Mouse (Mus musculus): ENCODE measurements around the gene Mtap. TPM values are rescaled to one million over a fixed set of nuclear protein-coding genes. Genes with fewer than 3 reads are reported as not detected.

Gene Mtap
- total and polyA plus RNA-seq, 2 experiments from 2014 or later = 7.6 to 15.1 TPM

DNA sequence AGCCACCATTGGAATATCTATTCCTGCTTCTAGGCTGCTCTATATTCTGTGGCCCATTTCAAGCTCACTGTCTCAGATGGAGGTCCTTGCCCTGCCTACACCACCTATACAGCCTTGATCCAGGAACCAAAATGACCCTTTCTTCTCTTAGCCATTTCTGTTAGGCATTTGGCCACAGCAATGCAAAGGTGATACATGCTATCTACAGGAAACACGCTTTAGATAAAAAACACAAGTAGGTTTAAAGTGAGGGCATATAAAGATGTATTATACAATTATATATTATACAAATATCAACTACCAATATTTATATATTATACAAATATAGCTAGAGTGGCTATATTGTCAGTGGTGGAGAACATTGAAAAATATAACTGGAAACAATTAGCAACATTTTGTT, 63.9 kb downstream of the Mtap start:
- TF ChIP-seq CTCF (IDR thresholded peaks at IDR 0.05) = no peak
- no peaks in the 10 kb centered on the region for H3K4me1 ChIP-seq (ENCODE audit: insufficient read depth, low read length)
- H3K9me3 ChIP-seq (ENCODE audit: low read length) = no peaks in the 10 kb centered on the region
- no peaks in the 10 kb centered on the region for H3K36me3 ChIP-seq (ENCODE audit: insufficient read depth, low read length)
- H3K4me3 ChIP-seq (ENCODE audit: low read depth, low read length) = no peak overlapping the region
- ATAC-seq (ENCODE audit: low FRiP score) = no peak
- no peak overlapping the region for H3K4me2 ChIP-seq (ENCODE audit: low read depth, low read length, poor library complexity, severe bottlenecking)
- no peak overlapping the region for H3K9ac ChIP-seq (replicated peaks; ENCODE audit: low read length, poor library complexity, severe bottlenecking)
- WGBS = 94% methylated on average over 1 of the region's 1 CpGs
- no peak overlapping the region for H3K27ac ChIP-seq (ENCODE audit: low read depth, low read length)
- no peak for DNase-seq (ENCODE audit: low spot score)
- no peaks in the 10 kb centered on the region for H3K27me3 ChIP-seq (ENCODE audit: insufficient read depth, low read length)

DNA sequence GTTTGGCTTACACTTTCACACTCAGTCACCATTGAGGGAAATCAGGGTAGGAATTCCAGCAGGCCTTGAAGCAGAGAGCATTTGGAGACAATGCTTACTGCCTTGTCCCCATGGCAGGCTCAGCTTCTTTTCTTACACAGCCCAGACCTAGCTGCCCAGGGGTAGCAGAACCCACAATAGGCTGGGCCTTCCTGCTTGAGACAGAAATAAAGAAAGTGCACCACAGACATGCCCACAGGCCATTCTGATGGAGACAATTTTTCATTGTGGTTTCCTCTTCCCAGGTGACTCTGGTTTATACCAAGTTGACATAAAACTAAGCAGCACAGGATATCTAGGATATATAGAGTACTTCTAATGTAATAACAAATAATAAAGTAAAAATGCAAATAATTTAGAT, 72.4 kb downstream of the Mtap start:
- DNase-seq (ENCODE audit: low spot score) (no peak), ATAC-seq (ENCODE audit: low FRiP score) (no peak)
- H3K4me1 ChIP-seq (ENCODE audit: insufficient read depth, low read length) = no peaks in the 10 kb centered on the region
- H3K4me2 ChIP-seq (ENCODE audit: low read depth, low read length, poor library complexity, severe bottlenecking) = no peak overlapping the region
- no peaks in the 10 kb centered on the region for H3K27me3 ChIP-seq (ENCODE audit: insufficient read depth, low read length)
- no peak for TF ChIP-seq CTCF (IDR thresholded peaks at IDR 0.05)
- H3K9ac ChIP-seq (replicated peaks; ENCODE audit: low read length, poor library complexity, severe bottlenecking) = no peak overlapping the region
- H3K36me3 ChIP-seq (ENCODE audit: insufficient read depth, low read length) = no peaks in the 10 kb centered on the region
- no peaks in the 10 kb centered on the region for H3K9me3 ChIP-seq (ENCODE audit: low read length)
- H3K4me3 ChIP-seq (ENCODE audit: low read depth, low read length) = no peak overlapping the region
- H3K27ac ChIP-seq (ENCODE audit: low read depth, low read length) = no peak overlapping the region

- Histone ChIP-seq H3K4me2 (ENCODE audit: low read depth, low read length, poor library complexity, severe bottlenecking) (no peak overlapping the region), H3K27ac (ENCODE audit: low read depth, low read length) (no peak overlapping the region), H3K27me3 (ENCODE audit: insufficient read depth, low read length) (no peaks in the 10 kb centered on the region), H3K9ac (replicated peaks; ENCODE audit: low read length, poor library complexity, severe bottlenecking) (no peak overlapping the region), H3K36me3 (ENCODE audit: insufficient read depth, low read length) (no peaks in the 10 kb centered on the region), H3K9me3 (ENCODE audit: low read length) (no peaks in the 10 kb centered on the region), H3K4me3 (ENCODE audit: low read depth, low read length) (no peak overlapping the region), H3K4me1 (ENCODE audit: insufficient read depth, low read length) (no peaks in the 10 kb centered on the region)
- no peak for DNase-seq (ENCODE audit: low spot score)
- no peak for TF ChIP-seq CTCF (IDR thresholded peaks at IDR 0.05)
- ATAC-seq (ENCODE audit: low FRiP score) = no peak
- WGBS = 80% methylated on average over 7 of the region's 7 CpGs
Observed at GRCm38 (mm10) chr4:89210314-89210713, 73.4 kb downstream of the Mtap start.

- Histone ChIP-seq H3K4me3 (ENCODE audit: low read depth, low read length) (no peak overlapping the region), H3K4me1 (ENCODE audit: insufficient read depth, low read length) (no peaks in the 10 kb centered on the region), H3K9me3 (ENCODE audit: low read length) (no peaks in the 10 kb centered on the region), H3K9ac (replicated peaks; ENCODE audit: low read length, poor library complexity, severe bottlenecking) (no peak overlapping the region), H3K4me2 (ENCODE audit: low read depth, low read length, poor library complexity, severe bottlenecking) (no peak overlapping the region), H3K27ac (ENCODE audit: low read depth, low read length) (no peak overlapping the region), H3K36me3 (ENCODE audit: insufficient read depth, low read length) (no peaks in the 10 kb centered on the region), H3K27me3 (ENCODE audit: insufficient read depth, low read length) (no peaks in the 10 kb centered on the region)
- ATAC-seq (ENCODE audit: low FRiP score) (no peak), DNase-seq (ENCODE audit: low spot score) (no peak)
- no peak for TF ChIP-seq CTCF (IDR thresholded peaks at IDR 0.05)
- WGBS = 78% methylated on average over 3 of the region's 3 CpGs
Observed at GRCm38 (mm10) chr4:89212178-89212577, 75.3 kb downstream of the Mtap start.

Other genes starting within 250 kb of the Mtap start
- not detected in 2 replicates for gene Cdkn2a, start 157.5 kb downstream of the Mtap start, total RNA-seq (2014; rRNA removed)
- gene Cdkn2a, start 157.5 kb downstream of the Mtap start, polyA plus RNA-seq (2015; fragmentation: Nextera tagmentation; extraction: Ambion mirVana) = not detected in 2 replicates
- 1.2 and 4.2 TPM in 2 replicates for gene Cdkn2b, start 173.9 kb downstream of the Mtap start, total RNA-seq (2014; rRNA removed)
- gene Cdkn2b, start 173.9 kb downstream of the Mtap start, polyA plus RNA-seq (2015; fragmentation: Nextera tagmentation; extraction: Ambion mirVana) = 2.1 and 2.8 TPM in 2 replicates